Mouse (Mus musculus): Measurements from ENCODE around the gene Plekhh2. TPM values are rescaled to one million over a fixed set of nuclear protein-coding genes. Genes with fewer than 3 reads are reported as not detected.

Plekhh2 gene
- total and polyA plus RNA-seq, 3 experiments, result 0.04 TPM; not detected in 2

DNA sequence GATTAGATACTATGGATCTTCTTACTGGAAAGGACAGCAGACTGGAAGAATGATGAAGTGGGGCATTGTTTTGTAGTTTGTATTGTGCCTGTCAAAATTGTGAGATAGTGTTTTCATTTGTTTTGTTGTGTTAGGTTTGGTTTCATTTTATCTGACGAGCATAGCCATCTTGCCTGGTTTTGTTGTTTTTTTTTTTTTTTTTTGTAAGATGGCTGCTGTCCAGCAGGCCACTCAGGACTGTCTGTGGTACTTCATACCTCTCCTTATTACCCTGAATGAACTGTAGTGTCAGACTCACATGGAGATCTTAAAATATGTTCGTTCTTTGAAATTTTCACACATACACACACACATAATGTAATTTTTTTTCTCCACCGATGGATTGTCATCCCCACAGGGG is 9.4 kb upstream of the Plekhh2 start:
- H3K27me3 ChIP-seq (ENCODE audit: control insufficient read depth in 1 of 2, insufficient read depth in 2 of 2, low read length in 2 of 2), result peaks cover 4% of the 10 kb centered on the region in 2 experiments
- no peak overlapping the region for H3K27ac ChIP-seq (ENCODE audit: control insufficient read depth, low read depth, low read length)
- no peaks in the 10 kb centered on the region for H3K79me2 ChIP-seq (ENCODE audit: control insufficient read depth, insufficient read depth, low read length, poor library complexity)
- H3K9me3 ChIP-seq (replicated peaks; ENCODE audit: insufficient read depth, low read length), result no peaks in the 10 kb centered on the region
- peak overlapping the region; percentile 21 to 36; a peak in 2 of 4 replicates for H3K4me3 ChIP-seq (ENCODE audit: control insufficient read depth in 1 of 2, insufficient read depth in 1 of 2, low read depth in 2 of 2, low read length in 2 of 2)
- H3K4me1 ChIP-seq (ENCODE audit: control insufficient read depth in 1 of 2, insufficient read depth in 2 of 2, low read length in 2 of 2), result no peaks in the 10 kb centered on the region
- H3K36me3 ChIP-seq (ENCODE audit: control insufficient read depth in 1 of 2, insufficient read depth in 2 of 2, low read length in 2 of 2), result no peaks in the 10 kb centered on the region
- H3K9ac ChIP-seq (ENCODE audit: control insufficient read depth, low read depth, low read length, poor library complexity, severe bottlenecking), result no peak overlapping the region
- TF ChIP-seq ZKSCAN1 (IDR thresholded peaks at IDR 0.05; ENCODE audit: low read depth, low read length), result no peak
- no peak for TF ChIP-seq POLR2A (IDR thresholded peaks at IDR 0.05; ENCODE audit: control insufficient read depth in 1 of 2, insufficient read depth in 1 of 2, low read depth in 1 of 2, low read length in 2 of 2, poor library complexity in 1 of 2)
- TF ChIP-seq ELF1 (IDR thresholded peaks at IDR 0.05; ENCODE audit: low read depth, low read length), result no peak
- no peak for TF ChIP-seq USF2 (IDR thresholded peaks at IDR 0.05; ENCODE audit: borderline replicate concordance in 1 of 2, insufficient read depth in 1 of 2, low read depth in 1 of 2, low read length in 2 of 2)
- no peak for TF ChIP-seq CTCF (IDR thresholded peaks at IDR 0.05 in 2 of 3, conservative IDR thresholded peaks at IDR 0.05 in 1 of 3; ENCODE audit: control insufficient read depth in 1 of 3, insufficient read depth in 1 of 3, low read depth in 2 of 3, low read length in 3 of 3, poor library complexity in 1 of 3, severe bottlenecking in 1 of 3)
- TF ChIP-seq ZC3H11A (IDR thresholded peaks at IDR 0.05; ENCODE audit: low read depth, low read length), result no peak
- TF ChIP-seq JUND (IDR thresholded peaks at IDR 0.05; ENCODE audit: low read depth, low read length), result no peak
- no peak for TF ChIP-seq EP300 (IDR thresholded peaks at IDR 0.05; ENCODE audit: low read depth in 1 of 2, low read length in 2 of 2)
- DNase-seq (ENCODE audit: low read depth, low spot score), result peak; percentile 9

DNA sequence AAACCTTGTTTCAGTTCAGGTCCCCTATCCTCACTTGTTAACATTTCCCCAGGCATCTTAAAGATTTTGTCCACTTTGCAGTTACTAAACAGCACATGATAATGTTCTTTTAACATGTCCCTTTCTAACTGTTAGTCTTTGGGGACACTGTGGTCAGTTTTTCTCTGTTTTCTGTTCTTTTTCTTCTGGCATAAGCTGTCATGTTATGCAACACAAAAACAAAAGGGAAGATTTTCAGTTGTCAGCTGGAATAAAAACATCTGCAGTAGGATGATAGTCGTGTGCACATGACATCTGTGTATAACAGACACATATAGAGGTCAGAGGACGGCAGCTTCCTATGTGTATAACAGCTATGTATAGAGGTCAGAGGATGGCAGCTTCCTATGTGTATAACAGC is 5.8 kb upstream of the Plekhh2 start:
- no peak for DNase-seq (ENCODE audit: low read depth, low spot score)
- Histone ChIP-seq H3K4me3 (ENCODE audit: control insufficient read depth in 1 of 2, insufficient read depth in 1 of 2, low read depth in 2 of 2, low read length in 2 of 2) (no peak overlapping the region), H3K9ac (ENCODE audit: control insufficient read depth, low read depth, low read length, poor library complexity, severe bottlenecking) (no peak overlapping the region), H3K4me1 (ENCODE audit: control insufficient read depth in 1 of 2, insufficient read depth in 2 of 2, low read length in 2 of 2) (no peaks in the 10 kb centered on the region), H3K27ac (ENCODE audit: control insufficient read depth, low read depth, low read length) (no peak overlapping the region), H3K9me3 (replicated peaks; ENCODE audit: insufficient read depth, low read length) (no peaks in the 10 kb centered on the region), H3K36me3 (ENCODE audit: control insufficient read depth in 1 of 2, insufficient read depth in 2 of 2, low read length in 2 of 2) (no peaks in the 10 kb centered on the region), H3K27me3 (ENCODE audit: control insufficient read depth in 1 of 2, insufficient read depth in 2 of 2, low read length in 2 of 2) (peaks cover 0 to 2% of the 10 kb centered on the region in 2 experiments; a peak in 1 of 4 replicates), H3K79me2 (ENCODE audit: control insufficient read depth, insufficient read depth, low read length, poor library complexity) (no peaks in the 10 kb centered on the region)
- no peak for TF ChIP-seq SMC3 (IDR thresholded peaks at IDR 0.05; ENCODE audit: low read depth, low read length)
- TF ChIP-seq UBTF (IDR thresholded peaks at IDR 0.05; ENCODE audit: borderline replicate concordance, insufficient read depth, low read depth, low read length), result no peak
- TF ChIP-seq CHD2 (IDR thresholded peaks at IDR 0.05; ENCODE audit: low read length), result no peak
- TF ChIP-seq CHD1 (IDR thresholded peaks at IDR 0.05; ENCODE audit: low read depth, low read length), result no peak

DNA sequence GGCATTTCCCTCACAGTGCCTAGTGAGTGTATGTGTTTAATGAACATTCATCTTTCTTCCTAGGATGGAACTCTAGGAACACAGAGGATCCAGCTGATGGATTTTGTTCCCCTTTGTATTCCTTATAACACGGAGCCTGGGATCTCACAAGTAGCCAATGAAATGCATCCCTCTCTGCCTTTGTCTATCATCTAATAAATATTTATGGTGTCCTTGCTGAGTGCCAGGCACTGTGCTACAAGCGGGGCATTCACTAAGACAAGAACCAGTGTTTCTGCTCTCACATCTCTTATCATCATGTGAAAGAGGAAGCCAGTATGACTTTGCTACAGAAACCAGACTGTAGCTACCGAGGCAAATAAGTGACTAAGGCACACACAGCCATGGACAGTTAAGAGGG is 3.0 kb upstream of the Plekhh2 start:
- Histone ChIP-seq H3K27me3 (ENCODE audit: control insufficient read depth in 1 of 2, insufficient read depth in 2 of 2, low read length in 2 of 2) (peaks cover 0 to 2% of the 10 kb centered on the region in 2 experiments; a peak in 1 of 4 replicates), H3K36me3 (ENCODE audit: control insufficient read depth in 1 of 2, insufficient read depth in 2 of 2, low read length in 2 of 2) (no peaks in the 10 kb centered on the region), H3K4me1 (ENCODE audit: control insufficient read depth in 1 of 2, insufficient read depth in 2 of 2, low read length in 2 of 2) (no peaks in the 10 kb centered on the region), H3K79me2 (ENCODE audit: control insufficient read depth, insufficient read depth, low read length, poor library complexity) (no peaks in the 10 kb centered on the region), H3K9me3 (replicated peaks; ENCODE audit: insufficient read depth, low read length) (no peaks in the 10 kb centered on the region), H3K27ac (ENCODE audit: control insufficient read depth, low read depth, low read length) (no peak overlapping the region), H3K4me3 (ENCODE audit: control insufficient read depth in 1 of 2, insufficient read depth in 1 of 2, low read depth in 2 of 2, low read length in 2 of 2) (no peak overlapping the region), H3K9ac (ENCODE audit: control insufficient read depth, low read depth, low read length, poor library complexity, severe bottlenecking) (no peak overlapping the region)
- no peak for TF ChIP-seq MAX (IDR thresholded peaks at IDR 0.05; ENCODE audit: low read length)
- no peak for TF ChIP-seq SIN3A (IDR thresholded peaks at IDR 0.05; ENCODE audit: low read length)
- TF ChIP-seq CHD2 (IDR thresholded peaks at IDR 0.05; ENCODE audit: low read length), result no peak
- TF ChIP-seq MAZ (IDR thresholded peaks at IDR 0.05; ENCODE audit: low read depth, low read length), result no peak
- no peak for TF ChIP-seq TCF12 (IDR thresholded peaks at IDR 0.05; ENCODE audit: low read depth, low read length)
- TF ChIP-seq POLR2A (IDR thresholded peaks at IDR 0.05; ENCODE audit: control insufficient read depth in 1 of 2, insufficient read depth in 1 of 2, low read depth in 1 of 2, low read length in 2 of 2, poor library complexity in 1 of 2), result no peak
- no peak for TF ChIP-seq USF2 (IDR thresholded peaks at IDR 0.05; ENCODE audit: borderline replicate concordance in 1 of 2, insufficient read depth in 1 of 2, low read depth in 1 of 2, low read length in 2 of 2)
- no peak for TF ChIP-seq RAD21 (IDR thresholded peaks at IDR 0.05; ENCODE audit: low read depth, low read length)
- TF ChIP-seq CHD1 (IDR thresholded peaks at IDR 0.05; ENCODE audit: low read depth, low read length), result no peak
- TF ChIP-seq KAT2A (conservative IDR thresholded peaks at IDR 0.05; ENCODE audit: low read depth, low read length), result no peak
- TF ChIP-seq MYB (IDR thresholded peaks at IDR 0.05; ENCODE audit: low read depth, low read length), result no peak
- no peak for TF ChIP-seq MYC (IDR thresholded peaks at IDR 0.05; ENCODE audit: low read depth, low read length)
- no peak for TF ChIP-seq TAL1 (IDR thresholded peaks at IDR 0.05; ENCODE audit: low read length)
- TF ChIP-seq EP300 (IDR thresholded peaks at IDR 0.05; ENCODE audit: low read depth in 1 of 2, low read length in 2 of 2), result no peak
- TF ChIP-seq ZKSCAN1 (IDR thresholded peaks at IDR 0.05; ENCODE audit: low read depth, low read length), result no peak
- TF ChIP-seq GATA1 (IDR thresholded peaks at IDR 0.05; ENCODE audit: low read depth, low read length), result no peak
- TF ChIP-seq ZMIZ1 (IDR thresholded peaks at IDR 0.05; ENCODE audit: low read depth, low read length), result no peak
- TF ChIP-seq NRF1 (IDR thresholded peaks at IDR 0.05; ENCODE audit: insufficient read depth, low read depth, low read length, poor library complexity, severe bottlenecking), result no peak
- no peak for TF ChIP-seq ZNF384 (IDR thresholded peaks at IDR 0.05; ENCODE audit: low read depth, low read length)
- TF ChIP-seq MAFK (IDR thresholded peaks at IDR 0.05; ENCODE audit: borderline replicate concordance, low read depth, low read length), result no peak
- peak; percentile 21 for DNase-seq (ENCODE audit: low read depth, low spot score)

All from MEL (cell line).